Mouse (Mus musculus) CD4-positive helper T cell, adult 2 months (primary cell): ENCODE data around the gene Gm597.

ENCODE experiments used
- DNase-seq: peaks from one replicate; pipeline ENCODE4 v3.0.0-alpha.2; 2012; ENCODE audit warnings: low read depth, missing footprints, low spot score

The Gm597 gene

GRCm38 (mm10) chr1:28780152-28780551 is at the start of gene Gm597:
Gene Gm597 (minus strand): TSS chr1:28780252.
- no peak for DNase-seq

- DNase-seq = no peak
These were observed 27.6 kb upstream of the Gm597 start for GRCm38 (mm10) chr1:28807689-28808088.

- DNase-seq = no peak
These were observed 26.6 kb upstream of the Gm597 start for GRCm38 (mm10) chr1:28806618-28807017.

- DNase-seq = no peak
These were observed 20.8 kb upstream of the Gm597 start for GRCm38 (mm10) chr1:28800881-28801280.
